Mouse (Mus musculus): ENCODE results near the gene Dgkz. TPM values are rescaled to one million over a fixed set of nuclear protein-coding genes. Genes with fewer than 3 reads are reported as not detected.

Gene Dgkz
- total RNA-seq, 1 experiment, result 47.0 TPM

GRCm38 (mm10) chr2:91958701-91959457 is 16.8 kb downstream of the Dgkz start:
- H3K4me1 ChIP-seq (ENCODE audit: control insufficient read depth in 2 of 2, insufficient read depth in 2 of 2, low read length in 2 of 2, poor library complexity in 1 of 2), result peaks cover 8 to 36% of the 10 kb centered on the region in 2 experiments; a peak in 3 of 4 replicates
- no peak overlapping the region for H3K4me3 ChIP-seq (ENCODE audit: insufficient read depth in 1 of 2, low read depth in 1 of 2, low read length in 2 of 2, poor library complexity in 1 of 2, severe bottlenecking in 1 of 2)
- in situ Hi-C loops (cut with MboI; ENCODE audit: low sequenced_read_pairs in 2 of 2, unreplicated experiment in 2 of 2), result no loop called here
- TF ChIP-seq MAFK (IDR thresholded peaks at IDR 0.05; ENCODE audit: insufficient read depth, low read depth, low read length) (no peak), ZNF384 (IDR thresholded peaks at IDR 0.05; ENCODE audit: low read depth, low read length) (no peak), CHD2 (IDR thresholded peaks at IDR 0.05; ENCODE audit: low read depth, low read length) (no peak), HCFC1 (IDR thresholded peaks at IDR 0.05; ENCODE audit: borderline replicate concordance, insufficient read depth, low read length) (no peak), ZC3H11A (IDR thresholded peaks at IDR 0.05; ENCODE audit: borderline replicate concordance, low read depth, low read length) (no peak)
- H3K36me3 ChIP-seq (ENCODE audit: control insufficient read depth, insufficient read depth, low read length, poor library complexity, severe bottlenecking), result peaks cover 5% of the 10 kb centered on the region; the same call in 1 of the 2 replicates
- DNase-seq (ENCODE audit: low read depth, low spot score), result no peak
- H3K9me3 ChIP-seq (ENCODE audit: control insufficient read depth, insufficient read depth, low read depth, low read length), result no peaks in the 10 kb centered on the region
- no peak overlapping the region for H3K27ac ChIP-seq (ENCODE audit: insufficient read depth, low read depth, low read length, poor library complexity, severe bottlenecking)
- no peak overlapping the region for H3K9ac ChIP-seq (ENCODE audit: insufficient read depth, low read depth, low read length, poor library complexity, severe bottlenecking)

GRCm38 (mm10) chr2:91958049-91958448 is 17.6 kb downstream of the Dgkz start:
- DNase-seq (ENCODE audit: low read depth, low spot score), result no peak
- peaks cover 5% of the 10 kb centered on the region; the same call in 1 of the 2 replicates for H3K36me3 ChIP-seq (ENCODE audit: control insufficient read depth, insufficient read depth, low read length, poor library complexity, severe bottlenecking)
- no peak for TF ChIP-seq ZC3H11A (IDR thresholded peaks at IDR 0.05; ENCODE audit: borderline replicate concordance, low read depth, low read length)
- no peak for TF ChIP-seq MAFK (IDR thresholded peaks at IDR 0.05; ENCODE audit: insufficient read depth, low read depth, low read length)
- no peak for TF ChIP-seq ZNF384 (IDR thresholded peaks at IDR 0.05; ENCODE audit: low read depth, low read length)
- TF ChIP-seq CHD2 (IDR thresholded peaks at IDR 0.05; ENCODE audit: low read depth, low read length), result no peak
- no peak for TF ChIP-seq HCFC1 (IDR thresholded peaks at IDR 0.05; ENCODE audit: borderline replicate concordance, insufficient read depth, low read length)
- no peak overlapping the region for H3K4me3 ChIP-seq (ENCODE audit: insufficient read depth in 1 of 2, low read depth in 1 of 2, low read length in 2 of 2, poor library complexity in 1 of 2, severe bottlenecking in 1 of 2)
- no peak overlapping the region for H3K9ac ChIP-seq (ENCODE audit: insufficient read depth, low read depth, low read length, poor library complexity, severe bottlenecking)
- H3K9me3 ChIP-seq (ENCODE audit: control insufficient read depth, insufficient read depth, low read depth, low read length), result no peaks in the 10 kb centered on the region
- in situ Hi-C loops (cut with MboI; ENCODE audit: low sequenced_read_pairs in 2 of 2, unreplicated experiment in 2 of 2), result no loop called here
- no peak overlapping the region for H3K27ac ChIP-seq (ENCODE audit: insufficient read depth, low read depth, low read length, poor library complexity, severe bottlenecking)
- H3K4me1 ChIP-seq (ENCODE audit: control insufficient read depth in 2 of 2, insufficient read depth in 2 of 2, low read length in 2 of 2, poor library complexity in 1 of 2), result peaks cover 8 to 37% of the 10 kb centered on the region in 2 experiments; a peak in 3 of 4 replicates

GRCm38 (mm10) chr2:91957096-91957495 is 18.6 kb downstream of the Dgkz start:
- peaks cover 5% of the 10 kb centered on the region; the same call in 1 of the 2 replicates for H3K36me3 ChIP-seq (ENCODE audit: control insufficient read depth, insufficient read depth, low read length, poor library complexity, severe bottlenecking)
- H3K27ac ChIP-seq (ENCODE audit: insufficient read depth, low read depth, low read length, poor library complexity, severe bottlenecking), result no peak overlapping the region
- no peak overlapping the region for H3K4me3 ChIP-seq (ENCODE audit: insufficient read depth in 1 of 2, low read depth in 1 of 2, low read length in 2 of 2, poor library complexity in 1 of 2, severe bottlenecking in 1 of 2)
- no peak overlapping the region for H3K9ac ChIP-seq (ENCODE audit: insufficient read depth, low read depth, low read length, poor library complexity, severe bottlenecking)
- no peaks in the 10 kb centered on the region for H3K9me3 ChIP-seq (ENCODE audit: control insufficient read depth, insufficient read depth, low read depth, low read length)
- H3K4me1 ChIP-seq (ENCODE audit: control insufficient read depth in 2 of 2, insufficient read depth in 2 of 2, low read length in 2 of 2, poor library complexity in 1 of 2), result peaks cover 6 to 33% of the 10 kb centered on the region in 2 experiments; a peak in 3 of 4 replicates
- no peak for TF ChIP-seq ZC3H11A (IDR thresholded peaks at IDR 0.05; ENCODE audit: borderline replicate concordance, low read depth, low read length)
- TF ChIP-seq ZNF384 (IDR thresholded peaks at IDR 0.05; ENCODE audit: low read depth, low read length), result no peak
- TF ChIP-seq HCFC1 (IDR thresholded peaks at IDR 0.05; ENCODE audit: borderline replicate concordance, insufficient read depth, low read length), result no peak
- TF ChIP-seq MAFK (IDR thresholded peaks at IDR 0.05; ENCODE audit: insufficient read depth, low read depth, low read length), result no peak
- TF ChIP-seq CHD2 (IDR thresholded peaks at IDR 0.05; ENCODE audit: low read depth, low read length), result no peak
- DNase-seq (ENCODE audit: low read depth, low spot score), result no peak
- in situ Hi-C loops (cut with MboI; ENCODE audit: low sequenced_read_pairs in 2 of 2, unreplicated experiment in 2 of 2), result no loop called here

GRCm38 (mm10) chr2:91955875-91956274 is 19.8 kb downstream of the Dgkz start:
- Histone ChIP-seq H3K9ac (ENCODE audit: insufficient read depth, low read depth, low read length, poor library complexity, severe bottlenecking) (no peak overlapping the region), H3K9me3 (ENCODE audit: control insufficient read depth, insufficient read depth, low read depth, low read length) (no peaks in the 10 kb centered on the region), H3K4me1 (ENCODE audit: control insufficient read depth in 2 of 2, insufficient read depth in 2 of 2, low read length in 2 of 2, poor library complexity in 1 of 2) (peaks cover 4 to 30% of the 10 kb centered on the region in 2 experiments; a peak in 3 of 4 replicates), H3K36me3 (ENCODE audit: control insufficient read depth, insufficient read depth, low read length, poor library complexity, severe bottlenecking) (peaks cover 5% of the 10 kb centered on the region; the same call in 1 of the 2 replicates), H3K4me3 (ENCODE audit: insufficient read depth in 1 of 2, low read depth in 1 of 2, low read length in 2 of 2, poor library complexity in 1 of 2, severe bottlenecking in 1 of 2) (no peak overlapping the region), H3K27ac (ENCODE audit: insufficient read depth, low read depth, low read length, poor library complexity, severe bottlenecking) (no peak overlapping the region; the same call in 1 of the 2 replicates)
- TF ChIP-seq MAFK (IDR thresholded peaks at IDR 0.05; ENCODE audit: insufficient read depth, low read depth, low read length) (no peak), HCFC1 (IDR thresholded peaks at IDR 0.05; ENCODE audit: borderline replicate concordance, insufficient read depth, low read length) (no peak), ZNF384 (IDR thresholded peaks at IDR 0.05; ENCODE audit: low read depth, low read length) (no peak), ZC3H11A (IDR thresholded peaks at IDR 0.05; ENCODE audit: borderline replicate concordance, low read depth, low read length) (no peak), CHD2 (IDR thresholded peaks at IDR 0.05; ENCODE audit: low read depth, low read length) (no peak)
- DNase-seq (ENCODE audit: low read depth, low spot score), result no peak
- in situ Hi-C loops (cut with MboI; ENCODE audit: low sequenced_read_pairs in 2 of 2, unreplicated experiment in 2 of 2), result no loop called here

Measured in ES-E14 (cell line).